Mouse (Mus musculus) olfactory bulb, adult 2 months (tissue): ENCODE data around the gene B3gat3.

Experiments used
- CTCF ChIP-seq: fragments of 200-500 bp; IDR thresholded peaks from 2 replicates; pipeline ENCODE4 v1.5.1; 2012; ENCODE audit warnings: low read depth, mild to moderate bottlenecking, low read length, moderate library complexity; ENCODE audit not compliant: insufficient read depth
- POLR2A ChIP-seq: fragments of 200-500 bp; IDR thresholded peaks from 2 replicates; pipeline ENCODE4 v1.6.1; 2012; ENCODE audit warnings: mild to moderate bottlenecking, low read depth, low read length, moderate library complexity; ENCODE audit not compliant: insufficient read depth

DNA sequence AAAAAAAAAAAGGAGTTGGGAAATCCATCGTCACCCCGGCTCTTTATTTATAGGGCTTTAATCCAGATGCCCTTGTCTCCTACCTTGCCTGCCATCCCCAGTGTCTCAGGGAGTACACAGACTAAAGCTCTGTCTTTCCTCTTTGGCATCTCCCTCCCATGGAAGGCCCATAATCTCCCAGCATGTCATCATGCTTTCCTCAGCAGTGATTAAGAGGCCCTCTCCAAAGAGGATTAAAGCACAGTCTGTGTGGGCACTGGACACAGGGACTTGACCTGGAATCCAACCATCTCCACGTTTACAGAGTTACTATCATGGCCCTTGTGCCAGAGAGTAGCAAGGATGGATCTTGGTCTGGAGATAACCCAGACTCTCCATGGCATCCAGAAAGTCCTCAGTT is 36.6 kb upstream of the B3gat3 start, which contains the start of the genes Lbhd1 and Gm49403:
- TF ChIP-seq CTCF (no peak), POLR2A (no peak)
